Mouse (Mus musculus): Measurements from ENCODE around the gene Crebl2.
A peak's percentile ranks its signal among the peaks of the same experiment; 100 is the strongest.

Crebl2 gene

DNA sequence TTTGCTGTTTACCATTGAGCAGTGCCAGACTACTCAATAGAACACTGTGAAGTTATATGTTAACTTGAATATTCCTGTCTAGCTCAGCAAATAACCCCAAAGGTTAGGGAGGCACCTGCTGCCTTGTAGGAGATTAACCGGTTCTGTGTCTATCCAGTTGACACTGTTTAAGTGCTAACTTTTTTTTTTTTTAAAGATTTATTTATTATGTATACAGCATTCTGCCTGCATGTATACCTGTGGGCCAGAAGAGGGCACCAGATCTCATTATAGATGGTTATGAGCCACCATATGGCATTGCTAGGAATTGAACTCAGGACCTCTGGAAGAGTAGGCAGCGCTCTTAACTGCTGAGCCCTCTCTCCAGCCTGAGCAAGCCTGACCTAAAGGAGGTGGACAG lies 43.1 kb downstream of the Crebl2 start:
- DNase-seq (ENCODE audit: low spot score) = no peak

DNA sequence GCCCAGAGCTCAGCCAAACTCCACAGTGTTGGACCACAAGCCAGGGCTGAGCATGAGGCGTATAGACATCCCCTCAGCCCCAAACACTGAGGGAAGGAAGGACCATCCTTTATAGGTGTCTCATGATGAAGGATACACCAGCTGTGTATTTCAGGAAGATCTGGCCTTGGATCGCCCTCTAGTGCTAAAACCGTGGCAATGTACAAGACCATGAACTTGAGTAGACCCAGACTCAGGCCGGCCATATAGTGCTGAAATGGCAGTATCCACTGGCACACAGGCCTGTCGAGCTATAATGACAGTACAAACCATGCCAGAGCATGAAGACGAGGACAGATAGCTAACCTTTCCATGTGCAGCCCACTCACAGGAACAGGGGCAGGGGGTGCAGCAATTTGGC lies 46.8 kb downstream of the Crebl2 start:
- no peak for DNase-seq (ENCODE audit: low spot score)

DNA sequence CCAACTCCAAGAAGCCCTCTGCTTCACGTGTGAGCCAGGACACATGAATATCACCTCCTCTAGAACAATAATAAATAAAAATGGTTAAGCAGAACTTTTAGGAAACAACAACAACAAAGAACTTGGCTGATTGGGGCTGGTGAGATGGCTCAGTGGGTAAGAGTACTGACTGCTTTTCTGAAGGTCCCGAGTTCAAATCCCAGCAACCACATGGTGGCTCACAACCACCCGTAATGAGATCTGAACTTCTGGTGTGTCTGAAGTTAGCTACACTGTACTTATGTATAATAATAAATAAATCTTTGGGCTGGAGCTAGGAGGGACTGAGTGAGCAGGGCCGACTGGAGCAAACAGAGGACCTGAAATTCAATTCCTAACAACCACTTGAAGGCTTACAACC lies 47.3 kb downstream of the Crebl2 start:
- DNase-seq (ENCODE audit: low spot score) = no peak

DNA sequence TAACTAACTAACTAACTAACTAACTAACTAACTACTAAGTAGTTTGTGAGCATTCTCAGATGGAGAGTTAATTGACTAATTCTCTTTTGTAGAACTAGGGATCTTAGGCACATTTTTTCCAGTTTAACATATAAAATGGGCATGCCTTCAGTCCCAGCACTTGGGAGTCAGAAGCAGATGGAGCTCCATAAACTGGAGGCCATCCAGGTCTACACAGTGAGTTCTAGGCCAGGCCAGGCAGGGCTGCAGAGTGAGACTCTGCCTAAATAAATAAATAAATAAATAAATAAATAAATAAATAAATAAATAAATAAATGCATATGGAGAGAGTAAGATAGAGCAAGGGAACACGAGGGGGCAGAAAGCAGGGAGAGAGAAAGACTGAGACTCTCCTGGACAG lies 47.9 kb downstream of the Crebl2 start:
- DNase-seq (ENCODE audit: low spot score) = no peak

DNA sequence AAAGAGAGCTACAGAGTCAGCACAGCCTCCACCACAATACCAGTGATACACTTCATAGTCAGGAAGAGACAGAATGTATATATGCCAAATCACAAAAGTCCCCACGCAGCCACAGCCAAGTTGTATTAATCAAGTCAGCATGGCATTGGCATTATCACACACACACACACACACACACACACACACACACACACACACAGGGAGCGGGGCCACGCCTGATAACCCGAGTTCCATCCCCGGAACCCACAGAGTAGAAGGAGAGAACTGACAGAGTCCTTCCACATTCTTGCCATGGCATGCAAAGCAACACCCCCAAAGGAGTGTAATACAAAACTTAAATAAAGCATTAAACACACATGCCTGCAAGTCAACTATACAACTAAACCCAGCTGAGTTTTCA lies 49.6 kb downstream of the Crebl2 start:
- no peak for DNase-seq (ENCODE audit: low spot score)

DNA sequence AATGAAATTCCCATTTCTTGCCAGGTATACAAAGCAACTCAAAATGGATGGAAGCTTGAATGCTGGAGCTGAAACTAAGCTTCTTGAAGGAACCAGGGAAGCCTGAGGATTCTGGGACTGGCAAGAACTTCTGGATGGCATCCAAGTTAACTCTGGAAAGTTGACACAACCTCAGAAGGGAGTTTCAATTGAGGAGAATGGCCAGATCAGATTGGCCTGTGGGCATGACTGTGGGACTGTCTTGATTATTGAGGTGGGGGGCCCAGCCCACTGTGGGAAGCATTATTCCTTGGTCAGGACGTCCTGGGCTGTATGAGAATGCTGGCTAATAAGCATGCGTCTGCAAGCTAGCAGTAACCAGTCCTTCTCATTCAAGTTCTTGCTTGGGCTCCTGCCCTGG lies 50.1 kb downstream of the Crebl2 start:
- no peak for DNase-seq (ENCODE audit: low spot score)

DNA sequence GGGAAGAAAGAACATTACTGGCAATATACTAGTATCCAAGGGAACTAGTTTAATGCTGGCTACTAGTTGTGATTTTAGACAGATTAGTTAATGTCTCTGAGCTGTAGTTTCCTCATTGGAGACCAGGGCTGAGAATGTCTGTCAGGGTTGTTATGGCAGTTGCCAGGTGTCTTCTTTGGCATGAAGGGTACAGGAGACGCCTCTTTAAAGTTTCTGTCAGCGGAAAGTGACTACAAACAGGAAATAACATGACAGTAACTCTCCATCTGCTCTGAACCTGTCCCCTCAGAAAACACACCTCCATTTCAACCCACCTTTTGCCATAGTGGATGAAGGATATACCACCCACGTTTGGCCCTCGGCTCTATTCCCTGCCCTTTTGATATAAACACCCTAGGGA lies 53.7 kb downstream of the Crebl2 start:
- DNase-seq (ENCODE audit: low spot score) = no peak

DNA sequence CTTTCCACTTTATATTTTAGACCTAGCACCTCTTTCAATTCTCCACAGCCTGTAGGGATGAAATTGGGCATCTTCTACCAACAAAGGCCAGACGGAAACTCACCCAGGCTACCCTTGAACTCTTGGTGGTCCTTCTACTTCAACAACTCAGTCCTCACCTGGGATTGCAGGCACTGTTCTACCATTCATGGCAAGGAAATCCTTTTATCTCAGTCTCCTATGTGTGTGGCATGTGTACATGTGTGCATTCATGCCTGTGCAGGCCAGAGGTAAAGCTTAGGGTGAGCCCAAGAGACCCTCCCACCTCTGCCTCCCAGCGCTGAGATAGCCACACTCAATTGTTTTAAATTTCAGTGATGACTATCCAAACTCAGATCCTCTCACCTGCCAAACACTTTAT lies 55.6 kb downstream of the Crebl2 start:
- no peak for DNase-seq (ENCODE audit: low spot score)

DNA sequence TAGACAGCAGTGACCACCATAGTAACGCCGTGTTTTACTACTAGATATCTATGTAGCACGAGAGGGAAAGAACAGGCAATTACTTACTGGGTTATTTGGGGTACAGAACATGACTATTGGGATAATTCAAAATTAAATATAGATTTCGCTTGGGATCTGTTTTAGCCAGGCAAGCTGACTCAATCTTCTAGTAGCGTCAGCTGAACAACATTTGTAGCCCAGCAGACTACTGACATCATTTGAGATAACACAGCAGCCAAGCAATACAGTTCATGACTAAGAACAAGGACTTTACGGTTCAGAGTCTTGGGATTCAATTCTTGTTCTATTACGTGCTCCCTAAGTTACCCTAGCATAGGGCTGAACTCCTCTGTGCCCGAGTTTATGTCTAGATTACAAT lies 56.5 kb downstream of the Crebl2 start:
- no peak for DNase-seq (ENCODE audit: low spot score)

DNA sequence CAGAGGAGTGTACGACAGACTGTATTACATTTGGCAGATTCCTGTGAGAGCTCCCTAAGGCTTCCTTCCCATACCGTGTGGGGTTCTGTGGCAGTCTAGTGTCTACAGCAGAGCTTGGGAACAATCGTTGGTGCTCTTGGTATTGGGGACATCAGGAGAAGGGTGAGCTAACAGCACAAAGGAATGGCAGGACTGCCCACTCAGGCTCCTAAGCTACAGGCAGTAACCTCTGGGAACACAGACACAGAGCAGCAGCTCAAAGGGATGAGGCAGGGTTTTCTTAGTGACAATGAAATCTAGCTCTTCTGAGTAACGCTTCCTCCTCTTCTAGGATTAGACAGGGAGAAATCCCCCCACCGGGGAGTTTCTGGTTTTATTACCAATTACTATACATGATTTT lies 57.1 kb downstream of the Crebl2 start:
- peak; percentile 20 for DNase-seq (ENCODE audit: low spot score)

DNA sequence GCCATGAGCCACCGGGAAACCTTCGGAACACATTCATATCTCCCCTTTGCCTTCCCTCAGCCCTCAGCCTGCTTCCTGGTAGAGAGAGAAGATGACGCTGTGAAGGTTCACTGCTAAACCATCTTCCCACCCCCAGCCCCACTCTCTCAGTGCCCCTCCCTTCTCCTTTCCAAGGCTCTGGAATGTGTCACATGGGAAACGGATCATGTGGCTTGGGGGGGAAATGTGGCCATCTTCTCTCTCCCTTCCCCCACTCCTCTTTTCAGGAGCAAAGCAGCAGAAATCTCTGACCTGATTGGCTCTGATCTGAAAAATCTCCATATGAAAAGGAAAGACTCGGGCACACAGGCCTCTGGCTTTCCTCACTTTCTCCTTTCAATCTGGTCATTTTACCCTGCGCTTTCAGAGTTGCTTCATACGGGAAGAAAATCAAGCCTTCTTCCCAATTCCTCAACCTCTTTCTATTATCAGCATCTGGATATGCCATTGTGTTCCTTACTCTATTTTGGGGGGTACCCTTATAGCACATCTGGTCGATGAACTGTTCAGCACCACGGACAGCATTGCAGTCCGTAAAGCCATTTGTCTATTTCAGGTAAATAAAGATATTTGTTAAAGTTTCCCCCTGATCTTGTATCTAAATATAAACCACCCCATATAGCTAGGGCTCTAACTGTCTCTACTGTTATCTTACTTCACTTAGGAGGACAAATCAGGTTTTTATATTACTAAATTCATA lies 57.9 kb downstream of the Crebl2 start:
- DNase-seq (ENCODE audit: low spot score) = peak; percentile 88

DNA sequence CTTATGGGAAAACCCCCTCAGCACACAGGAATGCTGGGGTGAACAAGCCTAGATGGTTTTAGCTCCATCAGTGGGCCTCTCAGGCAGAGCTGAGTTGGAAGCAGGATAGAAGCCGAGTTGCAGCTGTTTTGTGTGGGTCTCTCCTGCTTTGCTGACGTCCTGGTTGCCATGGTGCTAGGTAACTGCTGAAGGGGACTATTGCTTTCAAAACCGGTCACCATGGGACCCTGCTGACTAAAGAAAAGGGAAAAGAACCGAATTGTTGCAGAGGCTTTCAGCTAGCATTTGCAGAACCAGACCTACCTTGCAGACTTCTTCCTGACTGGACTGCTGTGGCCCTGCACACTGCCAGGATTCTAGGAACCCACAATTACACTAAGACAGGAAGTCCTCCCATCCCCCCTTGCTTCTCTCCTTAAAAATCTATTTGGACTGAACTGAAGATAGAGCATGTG lies 58.6 kb downstream of the Crebl2 start:
- DNase-seq (ENCODE audit: low spot score) = peak; percentile 58

DNA sequence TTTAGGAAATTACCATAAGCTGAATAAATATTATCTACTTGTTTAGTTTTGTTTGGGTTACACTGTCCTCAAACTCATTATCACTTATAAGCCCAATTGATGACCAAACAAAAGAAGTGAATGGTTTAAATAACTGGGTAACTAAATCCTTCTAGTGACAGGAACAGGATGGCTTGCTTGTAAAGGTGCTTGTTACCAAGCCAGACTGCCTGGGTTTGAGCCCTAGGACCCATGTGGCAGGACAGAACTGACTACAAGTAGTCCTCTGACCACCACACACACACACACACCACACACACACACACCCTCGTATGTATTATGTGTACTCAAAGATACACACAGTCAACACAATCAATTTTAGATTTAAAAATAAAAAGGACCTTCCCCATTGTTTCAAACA lies 59.8 kb downstream of the Crebl2 start:
- no peak for DNase-seq (ENCODE audit: low spot score)

DNA sequence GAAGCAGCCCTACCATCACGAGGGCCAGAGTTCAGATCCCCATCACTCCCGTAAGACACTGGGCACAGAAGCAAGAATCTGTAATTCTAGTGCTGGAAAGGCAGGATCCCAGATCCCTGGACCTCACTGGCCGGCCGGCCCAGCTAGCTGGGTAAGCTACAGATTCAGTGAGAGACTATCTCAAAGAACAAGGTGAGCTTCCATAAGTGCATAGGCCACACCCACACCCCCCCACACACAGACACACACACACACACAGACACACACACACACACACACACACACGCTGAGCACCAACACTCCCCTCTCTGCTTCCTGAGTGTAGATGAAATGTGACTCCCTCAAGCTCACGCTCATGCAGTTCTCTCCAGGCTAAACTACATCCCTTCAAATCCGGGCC lies 60.5 kb downstream of the Crebl2 start:
- DNase-seq (ENCODE audit: low spot score) = no peak

DNA sequence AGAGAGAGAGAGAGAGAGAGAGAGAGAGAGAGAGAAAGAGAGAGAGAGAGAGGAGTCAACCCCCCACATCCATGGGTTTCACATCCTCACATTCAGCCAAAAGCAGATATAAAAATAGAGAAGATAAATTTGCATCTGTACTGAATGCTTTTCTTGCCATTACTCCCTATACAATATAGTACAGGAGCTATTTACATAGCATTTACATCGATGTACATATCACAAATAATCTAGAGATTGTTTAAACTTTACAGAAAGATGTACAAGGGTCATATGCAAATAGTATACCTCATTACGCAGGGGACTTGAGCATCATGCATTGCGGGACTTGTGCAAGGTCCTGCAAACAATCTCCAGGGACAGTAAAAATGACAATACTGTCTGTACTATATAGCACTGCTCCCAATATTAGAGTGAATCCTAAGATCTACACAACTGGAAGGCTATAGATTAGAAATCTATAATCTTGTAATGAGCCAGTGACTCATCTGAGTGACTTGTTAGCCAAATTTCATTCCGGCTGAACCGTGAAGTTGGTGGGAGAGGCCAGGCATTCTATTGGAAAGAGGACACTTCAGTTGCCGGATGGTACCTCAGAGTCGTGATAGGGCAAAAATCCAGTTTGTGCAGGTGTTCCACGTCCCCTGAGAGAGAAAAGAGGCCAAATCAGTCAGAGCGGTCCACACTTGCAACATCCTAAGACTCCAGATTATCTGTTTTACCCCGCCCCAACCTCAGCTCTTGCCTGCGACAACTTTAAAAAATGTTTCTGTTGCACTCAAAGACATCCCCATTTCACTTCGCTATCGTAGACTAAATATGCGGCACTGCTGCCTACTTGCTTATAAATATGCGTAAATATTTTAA lies 66.8 kb downstream of the Crebl2 start:
- DNase-seq (ENCODE audit: low spot score) = no peak

DNA sequence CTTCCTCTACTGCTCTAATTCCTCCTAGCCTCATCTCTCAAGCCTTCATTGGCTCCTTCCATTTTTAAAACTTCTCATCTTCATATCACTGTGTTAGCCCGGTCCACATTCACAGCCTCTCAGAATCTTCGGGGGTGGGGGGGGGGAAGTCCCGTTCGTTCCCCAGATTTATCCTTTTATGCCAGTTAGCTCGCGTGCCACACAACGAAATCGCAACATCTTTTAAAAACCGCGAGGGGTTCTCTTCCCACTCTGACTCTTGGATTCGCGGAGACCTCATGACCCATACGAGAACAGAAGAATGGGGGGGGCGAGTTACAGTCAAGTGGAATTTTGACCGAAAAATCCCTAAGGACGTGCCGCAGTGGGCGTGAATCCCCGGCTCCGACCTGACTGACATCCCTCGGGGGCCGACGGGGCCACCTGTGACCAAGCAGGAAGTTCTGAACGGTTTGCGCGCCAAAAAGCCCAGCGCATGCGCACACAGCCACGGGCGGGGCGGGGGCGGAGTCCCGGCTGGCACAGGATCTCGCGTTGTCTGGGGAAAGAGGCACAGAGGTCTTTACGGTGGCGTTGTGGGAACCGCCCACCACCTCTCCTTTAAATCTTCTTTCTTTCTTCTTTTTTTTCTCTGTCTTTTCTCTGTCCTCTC lies 67.6 kb downstream of the Crebl2 start:
- DNase-seq (ENCODE audit: low spot score) = peak; percentile 94

DNA sequence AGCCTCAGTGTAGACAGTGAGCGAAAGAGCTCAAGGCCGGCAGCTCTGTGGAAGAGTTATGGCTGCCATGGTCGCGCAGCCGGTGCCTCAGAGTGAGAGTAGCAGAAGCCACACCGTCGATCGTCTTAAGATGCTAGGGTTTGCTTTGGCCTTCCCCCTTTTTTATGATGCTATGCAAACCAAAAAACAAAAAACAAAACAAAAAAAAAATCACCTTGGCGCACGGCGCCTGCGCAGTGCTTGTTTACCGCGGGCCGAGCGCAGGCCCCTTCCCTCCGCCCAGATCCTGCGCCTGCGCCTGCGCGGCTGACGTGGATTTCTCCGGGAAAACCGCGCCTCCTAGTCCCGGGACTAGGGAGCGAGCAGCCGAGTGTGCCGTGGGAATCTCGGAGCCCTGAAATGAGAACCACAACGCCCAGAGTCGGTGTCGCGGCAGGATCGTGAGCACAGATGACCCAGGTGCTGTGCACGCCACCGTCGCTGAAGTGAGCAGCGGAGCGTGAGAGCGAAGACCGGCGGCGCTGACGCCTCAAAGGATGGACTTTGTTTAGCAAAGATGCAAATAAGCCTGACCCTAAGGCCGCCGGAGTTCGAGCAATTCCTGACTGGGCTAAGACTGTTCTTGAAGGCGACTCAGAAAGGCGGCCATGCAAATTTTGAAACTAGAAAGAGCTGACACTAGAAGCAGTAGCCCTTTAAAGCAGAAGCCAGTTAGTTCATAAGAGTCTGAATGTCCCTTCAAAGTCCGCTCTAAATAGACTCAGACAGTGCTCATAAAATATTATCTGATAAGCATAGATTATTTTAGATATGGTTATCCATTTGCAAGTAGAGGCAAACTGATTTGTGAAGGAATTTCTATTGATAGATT lies 68.4 kb downstream of the Crebl2 start, which contains the start of gene Gpr19:
Gene Gpr19 (minus strand): TSS at position 484 of the 871 bp plus-strand sequence.
- peak; percentile 86 for DNase-seq (ENCODE audit: low spot score)

DNA sequence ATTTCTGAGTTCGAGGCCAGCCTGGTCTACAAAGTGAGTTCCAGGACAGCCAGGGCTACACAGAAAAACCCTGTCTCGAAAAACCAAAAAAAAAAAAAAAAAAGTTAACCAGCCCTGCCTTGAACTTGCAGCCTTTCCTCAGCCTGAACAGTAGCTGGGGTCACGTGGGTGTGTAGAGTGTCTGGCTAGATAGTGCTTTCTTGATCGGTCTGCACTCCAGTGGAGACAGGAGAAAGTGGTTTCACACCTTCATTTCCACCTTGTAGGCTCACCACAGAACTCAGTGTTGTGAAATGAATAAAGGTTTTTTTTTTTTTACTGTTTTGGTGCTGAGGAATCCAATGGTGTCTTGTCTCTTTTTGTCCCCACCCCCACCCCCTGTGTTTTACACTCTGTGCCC lies 73.4 kb downstream of the Crebl2 start:
- no peak for DNase-seq (ENCODE audit: low spot score)

DNA sequence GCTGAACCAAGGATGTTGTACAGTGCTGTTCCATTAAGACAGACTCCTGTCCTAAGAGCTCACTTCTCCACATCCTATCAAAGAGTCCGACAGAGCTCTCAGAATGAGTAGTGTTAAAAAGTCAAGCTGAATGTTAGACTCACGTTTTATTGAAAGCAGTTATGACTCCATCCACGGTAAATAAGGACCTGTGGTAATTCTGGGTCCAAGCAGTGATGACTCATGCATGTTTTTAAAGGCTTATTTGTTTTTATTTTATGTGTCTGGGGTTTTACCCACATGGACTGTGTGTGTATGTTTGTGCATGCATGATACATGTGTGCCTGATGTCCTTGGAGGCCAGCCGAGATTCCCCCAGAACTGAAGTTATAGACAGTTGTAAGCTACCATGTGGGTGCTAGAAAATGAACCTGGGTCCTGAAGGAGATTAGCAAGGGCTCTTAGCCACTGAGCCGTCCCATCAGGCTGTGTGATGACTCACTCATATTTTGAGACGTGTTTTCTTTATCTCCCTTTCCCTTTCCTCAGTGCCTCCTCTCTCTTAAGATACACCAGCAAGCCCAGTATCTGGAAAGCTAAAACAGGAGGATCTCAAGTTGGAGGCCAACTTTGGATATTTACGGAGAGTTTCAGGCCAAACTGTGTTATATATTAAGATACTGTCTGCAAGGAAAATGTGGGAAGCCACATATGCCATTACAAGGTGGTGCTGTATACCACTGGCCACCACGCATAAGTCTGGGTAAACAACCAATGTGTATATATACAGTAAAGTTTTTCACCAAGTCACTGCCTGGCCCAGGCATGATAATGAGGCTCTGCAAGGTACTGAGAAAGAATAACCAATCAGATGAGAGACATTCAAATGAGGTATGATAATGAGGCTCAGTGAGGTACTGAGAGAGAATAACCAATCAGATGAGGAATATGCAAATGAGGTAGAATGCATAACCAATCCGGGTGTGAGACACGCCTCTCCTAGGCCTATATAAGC lies 74.2 kb downstream of the Crebl2 start:
- DNase-seq (ENCODE audit: low spot score) = no peak

DNA sequence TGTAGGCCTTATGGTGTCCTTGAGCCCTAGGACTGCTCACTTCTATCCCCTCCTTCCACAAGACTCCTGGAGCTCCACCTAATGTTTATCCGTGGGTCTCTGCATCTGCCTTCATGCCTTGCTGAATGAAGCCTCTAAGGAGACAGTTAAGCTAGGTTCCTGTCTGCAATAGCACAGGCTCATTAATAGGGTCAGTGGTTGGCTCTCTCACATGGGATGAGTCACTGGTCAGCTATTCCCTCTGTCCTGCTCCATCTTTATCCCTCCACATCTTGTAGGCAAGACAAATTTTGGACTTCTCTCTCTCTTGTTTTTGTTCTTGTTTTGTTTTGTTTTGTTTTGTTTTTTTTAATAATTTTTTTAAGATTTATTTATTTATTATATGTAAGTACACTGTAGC lies 75.9 kb downstream of the Crebl2 start:
- DNase-seq (ENCODE audit: low spot score) = no peak
